Comparison of ENCODE assay signal across 10 mouse cellular contexts in genomic region chr6:54531048-54531481, GRCm38 (mm10). TPM values are rescaled to one million over a fixed set of nuclear protein-coding genes. Genes with fewer than 3 reads are reported as not detected.
DNase-seq lines count a peak whose midpoint lies in the region; ATAC-seq and TF ChIP-seq lines count a peak whose summit lies in the region.
"Had no signal": no experiment of that assay in that cellular context is flagged by ENCODE, and none has a peak within 500 bp of the region (broad histone marks: within the 10 kb centered on the region; RNA-seq: fewer than 3 reads in every experiment).

No protein-coding gene starts in this region.

- DNase-seq in lung, embryonic 14.5 days, result peak; percentile 43
- DNase-seq in lung, postnatal 4 days, result no peak
- peak; percentile 73 to 78 for DNase-seq in cerebellum, postnatal 25 days
- DNase-seq in heart, postnatal 0 days (ENCODE audit: low spot score), result peak; percentile 55
- DNase-seq in thymus, postnatal 10 days (ENCODE audit: low spot score in 2 of 2), result no peak
- DNase-seq in natural killer cell, adult 2 months (ENCODE audit: low spot score in 2 of 2), result no peak
- no peak for DNase-seq in layer of hippocampus, postnatal 14 days (ENCODE audit: low spot score in 2 of 2)

- H3K27ac ChIP-seq in lung, embryonic 14.5 days (ENCODE audit: low read depth), result no peak overlapping the region
- H3K27ac ChIP-seq in heart, postnatal 0 days (ENCODE audit: low read depth), result no peak overlapping the region
- peak overlapping the region; percentile 70 for H3K27ac ChIP-seq in midbrain, embryonic 13.5 days
- H3K27ac ChIP-seq: stomach, embryonic 15.5 days had no signal

- TF ChIP-seq CTCF in lung, embryonic 14.5 days (IDR thresholded peaks at IDR 0.05; ENCODE audit: low read depth), result no peak
- no peak for TF ChIP-seq CTCF in heart, postnatal 0 days (IDR thresholded peaks at IDR 0.05; ENCODE audit: low read depth)

- whole genome bisulfite sequencing in lung, embryonic 14.5 days, result 35% methylated on average over 8 of the region's 8 CpGs
- 28% methylated on average over 8 of the region's 8 CpGs for WGBS in heart, postnatal 0 days
- 51% methylated on average over 8 of the region's 8 CpGs for WGBS in midbrain, embryonic 13.5 days

- H3K4me2 ChIP-seq in lung, embryonic 14.5 days, result no peak overlapping the region
- no peak overlapping the region for H3K4me2 ChIP-seq in heart, postnatal 0 days (ENCODE audit: low read depth, low read length)
- 0 out of 2 replicates have a peak overlapping the region, but pooled peaks have one; percentile 1 for H3K4me2 ChIP-seq in midbrain, embryonic 13.5 days (replicated peaks)
- H3K4me2 ChIP-seq: stomach, embryonic 15.5 days had no signal

- no peaks in the 10 kb centered on the region for H3K36me3 ChIP-seq in lung, embryonic 14.5 days (ENCODE audit: insufficient read depth)
- no peaks in the 10 kb centered on the region for H3K36me3 ChIP-seq in heart, postnatal 0 days (replicated peaks; ENCODE audit: control insufficient read depth, insufficient read depth, low read length)
- H3K36me3 ChIP-seq in midbrain, embryonic 13.5 days, result peaks cover 25% of the 10 kb centered on the region
- H3K36me3 ChIP-seq: stomach, embryonic 15.5 days had no signal

- no peaks in the 10 kb centered on the region for H3K9me3 ChIP-seq in lung, embryonic 14.5 days (ENCODE audit: low read depth, low read length)
- no peaks in the 10 kb centered on the region for H3K9me3 ChIP-seq in heart, postnatal 0 days (replicated peaks; ENCODE audit: control insufficient read depth, low read length)
- H3K9me3 ChIP-seq in midbrain, embryonic 13.5 days, result no peaks in the 10 kb centered on the region
- H3K9me3 ChIP-seq: stomach, embryonic 15.5 days had no signal

- TF ChIP-seq EP300 in heart, postnatal 0 days (IDR thresholded peaks at IDR 0.05; ENCODE audit: low read depth), result no peak

- ATAC-seq in lung, embryonic 14.5 days (ENCODE audit: insufficient read depth), result 0 out of 2 replicates have a peak, but pooled peaks have one; percentile 28
- peak; percentile 65 for ATAC-seq in heart, postnatal 0 days (ENCODE audit: insufficient read depth, low read depth)
- peak; percentile 77 for ATAC-seq in midbrain, embryonic 13.5 days
- ATAC-seq: Patski had no signal

- H3K4me3 ChIP-seq in lung, embryonic 14.5 days (ENCODE audit: low read depth, low read length), result no peak overlapping the region
- H3K4me3 ChIP-seq in heart, postnatal 0 days (ENCODE audit: low read depth, low read length), result no peak overlapping the region
- no peak overlapping the region for H3K4me3 ChIP-seq in midbrain, embryonic 13.5 days (replicated peaks)
- H3K4me3 ChIP-seq: stomach, embryonic 15.5 days had no signal

- no peaks in the 10 kb centered on the region for H3K27me3 ChIP-seq in lung, embryonic 14.5 days (ENCODE audit: insufficient read depth, low read length)
- H3K27me3 ChIP-seq in heart, postnatal 0 days (ENCODE audit: control insufficient read depth, insufficient read depth, low read length), result no peaks in the 10 kb centered on the region
- peaks cover 8% of the 10 kb centered on the region for H3K27me3 ChIP-seq in midbrain, embryonic 13.5 days
- H3K27me3 ChIP-seq: stomach, embryonic 15.5 days had no signal

- H3K4me1 ChIP-seq in lung, embryonic 14.5 days (ENCODE audit: insufficient read depth), result no peaks in the 10 kb centered on the region
- 0 out of 2 replicates have a peak, but pooled peaks cover 22% of the 10 kb centered on the region for H3K4me1 ChIP-seq in heart, postnatal 0 days (ENCODE audit: control insufficient read depth, insufficient read depth)
- peaks cover 29% of the 10 kb centered on the region for H3K4me1 ChIP-seq in midbrain, embryonic 13.5 days (replicated peaks)
- H3K4me1 ChIP-seq: stomach, embryonic 15.5 days had no signal

- no peak overlapping the region for H3K9ac ChIP-seq in lung, embryonic 14.5 days
- H3K9ac ChIP-seq in heart, postnatal 0 days (replicated peaks; ENCODE audit: low read depth, low read length), result no peak overlapping the region
- 0 out of 2 replicates have a peak overlapping the region, but pooled peaks have one; percentile 14 for H3K9ac ChIP-seq in midbrain, embryonic 13.5 days (replicated peaks)
- H3K9ac ChIP-seq: stomach, embryonic 15.5 days had no signal

RNA-seq across cellular contexts. Expression of gene Scrn1, which starts 35.2 kb away (rescaled TPM):
- polyA plus RNA-seq in lung, embryonic 14.5 days (2014; fragmentation: Nextera tagmentation; extraction: Ambion mirVana), result 1.9 and 2.4 TPM in 2 replicates
- total RNA-seq in heart, postnatal 0 days (2014; rRNA removed; ENCODE audit: low replicate concordance), result 8.9 and 14.5 TPM in 2 replicates
- polyA plus RNA-seq in heart, postnatal 0 days (2015; fragmentation: Nextera tagmentation; extraction: Ambion mirVana), result 7.4 and 8.3 TPM in 2 replicates
- 91.2 and 96.6 TPM in 2 replicates for polyA plus RNA-seq in midbrain, embryonic 13.5 days (2015; fragmentation: Nextera tagmentation; extraction: Ambion mirVana)
- 100 to 1,000 TPM; 134 to 135 TPM for total RNA-seq in layer of hippocampus, postnatal 14 days (2021)

Comparison
In these comparisons a context has a peak if more than half of its experiments do, and no peak if none do; other contexts are left out.
1. DNase-seq: peak in lung, embryonic 14.5 days (single experiment), cerebellum, postnatal 25 days (2 of 2) and heart, postnatal 0 days (single experiment); none in lung, postnatal 4 days (0 of 2), thymus, postnatal 10 days (0 of 2), natural killer cell, adult 2 months (0 of 2) and layer of hippocampus, postnatal 14 days (0 of 2).
2. Peak in every context shown above with its lines, with median percentiles within 50 percentile points of each other: ATAC-seq.